Mouse (Mus musculus) lung, embryonic 15.5 days (tissue): ENCODE measurements around the gene 2310034C09Rik. TPM values are rescaled to one million over a fixed set of nuclear protein-coding genes. Genes with fewer than 3 reads are reported as not detected.
"Not testable (repeated sequence)": the region's sequence is repeated elsewhere in the genome, so short reads cannot be mapped to it uniquely, and the experiment has no call there.

Experiments
- ATAC-seq: fragments of 200-750 bp; cut with Nextera tagmentation; 2 replicates; pipeline ENCODE4 v1.8.0; 2017; ENCODE audit warnings: moderate number of reproducible peaks, borderline replicate concordance; ENCODE audit not compliant: low FRiP score, low TSS enrichment; ENCODE audit errors: extremely low read depth
- H3K27ac ChIP-seq: fragments of 300-500 bp; sonication (generic); 2 replicates; pipeline ENCODE4 v1.5.1; 2015; ENCODE audit warnings: moderate library complexity, mild to moderate bottlenecking, inconsistent platforms
- H3K27me3 ChIP-seq: fragments of 300-500 bp; sonication (generic); 2 replicates; pipeline ENCODE4 v1.6.1; 2015; ENCODE audit warnings: inconsistent platforms
- H3K36me3 ChIP-seq: fragments of 300-500 bp; sonication (generic); 2 replicates; pipeline ENCODE4 v1.6.1; 2015; ENCODE audit warnings: inconsistent platforms
- H3K4me1 ChIP-seq: fragments of 300-500 bp; sonication (generic); 2 replicates; pipeline ENCODE4 v1.6.1; 2015; ENCODE audit warnings: inconsistent platforms
- H3K4me2 ChIP-seq: fragments of 300-500 bp; sonication (generic); 2 replicates; pipeline ENCODE4 v1.6.1; 2015; ENCODE audit warnings: inconsistent platforms, mild to moderate bottlenecking, moderate library complexity
- H3K4me3 ChIP-seq: fragments of 300-500 bp; sonication (generic); 2 replicates; pipeline ENCODE4 v1.5.1; 2015; ENCODE audit warnings: mild to moderate bottlenecking, inconsistent platforms
- H3K9ac ChIP-seq: fragments of 300-500 bp; sonication (generic); 2 replicates; pipeline ENCODE4 v1.6.1; 2015; ENCODE audit warnings: inconsistent platforms
- H3K9me3 ChIP-seq: fragments of 300-500 bp; sonication (generic); 2 replicates; pipeline ENCODE4 v1.6.1; 2016; ENCODE audit warnings: inconsistent platforms
- WGBS: fragments of 180-500 bp; shearing (Covaris S2); methylation state at CpG from one replicate; pipeline ENCODE4 v1.1.7; 2015; 5-methylcytosine and 5-hydroxymethylcytosine counted together
- polyA plus RNA-seq: library from polyadenylated mRNA; unstranded; fragments of >200 nt; fragmentation: Nextera tagmentation; extraction: Ambion mirVana; gene quantifications from 2 replicates; pipeline ENCODE4 v1.2.1, GENCODE M21; 2015

2310034C09Rik gene
- not detected in 2 replicates for polyA plus RNA-seq

- not testable (repeated sequence) for H3K9ac ChIP-seq, H3K27ac ChIP-seq, ATAC-seq, H3K4me2 ChIP-seq, H3K4me1 ChIP-seq, H3K4me3 ChIP-seq, H3K36me3 ChIP-seq, H3K27me3 ChIP-seq, H3K9me3 ChIP-seq
- 77% methylated on average over 3 of the region's 3 CpGs for WGBS
These were observed at the start of gene 2310034C09Rik for GRCm38 (mm10) chr16:88758547-88758946. 2310034C09Rik (plus strand) TSS chr16:88758847.

- ATAC-seq = no peak
- H3K4me1 ChIP-seq = no peaks in the 10 kb centered on the region
- WGBS = 63% methylated on average over 4 of the region's 4 CpGs
These were observed 47.9 kb upstream of the 2310034C09Rik start for GRCm38 (mm10) chr16:88710757-88711156.

DNA sequence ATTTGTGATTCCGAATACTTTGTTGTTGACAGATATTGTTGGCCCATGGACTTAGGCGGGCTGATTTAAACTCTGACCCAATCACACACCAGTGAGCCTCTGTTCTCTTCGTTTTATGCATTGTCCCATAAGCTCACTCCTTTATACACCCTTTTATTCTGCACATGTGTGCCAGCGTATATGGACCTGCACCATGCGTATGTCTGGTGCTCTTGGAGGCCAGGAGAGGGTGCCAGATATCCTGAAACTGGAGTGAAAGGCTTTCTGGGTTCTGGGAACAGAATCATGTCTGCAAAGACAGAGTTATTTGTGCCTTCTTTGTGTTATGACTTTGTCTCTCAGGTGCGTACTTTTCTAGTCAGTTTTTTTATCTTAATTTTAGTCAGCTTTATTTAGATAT lies 47.4 kb upstream of the 2310034C09Rik start:
- 80% methylated on average over 6 of the region's 6 CpGs for WGBS
- Histone ChIP-seq H3K27ac (no peak overlapping the region), H3K9me3 (no peaks in the 10 kb centered on the region), H3K4me2 (no peak overlapping the region), H3K27me3 (no peaks in the 10 kb centered on the region), H3K9ac (no peak overlapping the region), H3K36me3 (no peaks in the 10 kb centered on the region), H3K4me1 (no peaks in the 10 kb centered on the region), H3K4me3 (no peak overlapping the region)
- ATAC-seq = no peak

More at GRCm38 (mm10) chr16:88710757-88711156, 47.9 kb upstream of the 2310034C09Rik start:
- Histone ChIP-seq H3K27me3 (no peaks in the 10 kb centered on the region), H3K27ac (no peak overlapping the region), H3K9me3 (no peaks in the 10 kb centered on the region), H3K36me3 (no peaks in the 10 kb centered on the region), H3K9ac (no peak overlapping the region), H3K4me3 (no peak overlapping the region), H3K4me2 (no peak overlapping the region)

- no peak overlapping the region for H3K27ac ChIP-seq
- no peak overlapping the region for H3K4me3 ChIP-seq
These were observed 42.1 kb upstream of the 2310034C09Rik start for GRCm38 (mm10) chr16:88716549-88716948.

DNA sequence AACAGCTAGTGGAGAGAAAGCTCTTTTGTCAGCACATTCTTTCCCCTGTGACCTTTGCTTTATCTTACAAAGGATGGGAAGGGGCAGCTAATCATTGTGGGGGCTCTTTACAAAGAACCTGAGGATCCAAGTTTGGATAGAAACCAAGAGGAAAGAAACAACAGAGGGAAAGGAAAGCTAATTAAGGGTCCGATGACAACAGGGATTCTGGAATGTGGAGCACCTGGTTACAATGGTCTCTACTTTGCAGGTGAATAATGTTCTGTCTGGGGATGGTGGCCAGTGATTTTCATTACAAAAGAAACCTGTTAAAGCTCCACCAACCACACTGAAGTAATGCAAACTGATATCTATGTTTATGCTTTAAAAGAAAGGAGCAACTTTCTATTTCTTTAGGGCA lies 38.6 kb upstream of the 2310034C09Rik start:
- WGBS = 41% methylated on average over 1 of the region's 1 CpGs
- no peaks in the 10 kb centered on the region for H3K9me3 ChIP-seq
- H3K27ac ChIP-seq = no peak overlapping the region
- no peaks in the 10 kb centered on the region for H3K4me1 ChIP-seq
- no peaks in the 10 kb centered on the region for H3K36me3 ChIP-seq
- no peaks in the 10 kb centered on the region for H3K27me3 ChIP-seq
- ATAC-seq = no peak
- H3K9ac ChIP-seq = no peak overlapping the region
- H3K4me3 ChIP-seq = no peak overlapping the region
- no peak overlapping the region for H3K4me2 ChIP-seq

More at GRCm38 (mm10) chr16:88716549-88716948, 42.1 kb upstream of the 2310034C09Rik start:
- Histone ChIP-seq H3K9ac (no peak overlapping the region), H3K36me3 (no peaks in the 10 kb centered on the region), H3K27me3 (no peaks in the 10 kb centered on the region), H3K4me1 (no peaks in the 10 kb centered on the region), H3K9me3 (no peaks in the 10 kb centered on the region), H3K4me2 (no peak overlapping the region)
- no peak for ATAC-seq

DNA sequence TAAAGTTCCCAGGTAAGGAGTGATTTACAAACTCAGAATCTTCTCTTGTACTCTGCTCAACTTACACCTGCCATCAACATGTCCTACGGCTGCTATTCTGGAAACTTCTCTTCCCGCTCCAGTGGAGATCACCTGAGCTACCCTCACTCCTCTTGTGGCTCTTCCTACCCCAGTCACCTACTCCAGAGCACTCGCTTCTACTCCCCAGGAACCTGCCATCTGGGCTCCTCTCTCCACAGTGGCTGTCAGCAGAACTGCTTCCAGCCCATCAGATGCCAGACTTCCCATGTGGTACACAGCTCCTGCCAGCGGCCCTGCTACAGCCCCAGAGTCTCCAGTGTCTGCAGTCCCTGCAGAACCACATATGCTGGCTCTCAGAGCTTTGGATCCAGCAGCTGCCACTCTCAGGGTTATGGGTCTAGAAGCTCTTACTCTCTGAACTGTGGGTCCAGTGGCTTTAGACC lies 29.8 kb upstream of the 2310034C09Rik start, which contains the start of gene Krtap13-1:
Gene Krtap13-1 (plus strand): TSS at position 51 of the 464 bp plus-strand sequence.
- no peaks in the 10 kb centered on the region for H3K36me3 ChIP-seq
- no peak within 1 kb of the TSS for H3K4me3 ChIP-seq
- H3K4me2 ChIP-seq = no peak within 1 kb of the TSS
- no peaks in the 10 kb centered on the region for H3K4me1 ChIP-seq
- H3K27ac ChIP-seq = no peak within 1 kb of the TSS
- no peak within 1 kb of the TSS for H3K9ac ChIP-seq
- ATAC-seq = no peak
- WGBS = 77% methylated on average over 4 of the region's 4 CpGs
- no peaks in the 10 kb centered on the region for H3K27me3 ChIP-seq
- H3K9me3 ChIP-seq = no peaks in the 10 kb centered on the region

DNA sequence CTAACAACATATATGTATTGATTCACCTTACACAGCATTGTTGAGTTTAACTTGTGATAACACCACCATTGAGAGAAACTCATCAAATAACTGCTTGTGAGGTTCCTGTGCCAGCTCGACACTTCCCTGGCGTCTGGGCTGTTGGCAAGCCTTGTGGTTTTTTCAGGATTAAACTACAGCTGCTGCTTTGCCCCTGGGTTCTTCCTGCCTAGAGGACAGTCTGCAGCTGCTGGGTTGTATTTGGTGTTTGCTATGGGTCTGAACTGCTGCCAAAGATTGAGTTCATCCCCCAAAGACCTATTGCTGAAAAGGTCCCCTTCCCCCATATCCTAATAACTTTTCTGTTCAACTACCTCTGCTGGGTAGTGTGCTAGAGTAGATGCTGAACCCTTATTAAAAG lies 23.3 kb upstream of the 2310034C09Rik start:
- H3K36me3 ChIP-seq = no peaks in the 10 kb centered on the region
- 37% methylated on average over 2 of the region's 2 CpGs for WGBS
- no peak overlapping the region for H3K4me2 ChIP-seq
- no peak overlapping the region for H3K4me3 ChIP-seq
- H3K27ac ChIP-seq = no peak overlapping the region
- H3K9ac ChIP-seq = no peak overlapping the region
- no peak for ATAC-seq
- no peaks in the 10 kb centered on the region for H3K9me3 ChIP-seq
- no peaks in the 10 kb centered on the region for H3K27me3 ChIP-seq
- no peaks in the 10 kb centered on the region for H3K4me1 ChIP-seq

DNA sequence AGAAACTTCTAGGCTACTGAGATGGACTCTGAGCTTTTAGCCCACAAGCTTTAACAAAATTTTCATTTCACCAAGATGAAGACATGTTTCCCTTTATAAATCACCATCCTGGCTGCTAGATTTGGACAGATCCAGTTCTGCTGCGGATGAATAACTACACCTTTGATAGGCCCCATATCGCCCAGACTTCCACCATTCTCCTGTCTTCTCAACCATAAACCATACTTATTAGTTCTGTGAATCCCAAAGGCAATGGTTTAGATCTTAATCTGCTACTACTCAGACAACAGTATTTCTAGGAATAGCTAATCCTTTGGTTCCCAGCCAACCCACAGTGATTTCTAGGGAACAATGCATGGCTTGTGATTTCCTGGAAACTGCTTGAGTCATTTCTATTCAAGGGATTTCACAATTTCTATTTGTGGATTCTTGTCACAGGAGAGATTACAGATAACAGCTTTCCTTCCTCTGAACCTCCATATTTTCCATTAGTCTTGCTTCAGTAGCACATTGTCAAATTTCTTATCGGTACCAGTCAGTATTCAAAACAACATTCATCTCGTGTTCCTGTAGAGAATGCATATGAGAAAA lies 13.8 kb upstream of the 2310034C09Rik start:
- Histone ChIP-seq H3K4me1 (no peaks in the 10 kb centered on the region), H3K4me2 (no peak overlapping the region), H3K27ac (no peak overlapping the region), H3K27me3 (no peaks in the 10 kb centered on the region), H3K4me3 (no peak overlapping the region), H3K9ac (no peak overlapping the region), H3K36me3 (no peaks in the 10 kb centered on the region), H3K9me3 (no peaks in the 10 kb centered on the region)
- 59% methylated on average over 4 of the region's 4 CpGs for WGBS
- ATAC-seq = no peak

- no peak for ATAC-seq
- no peaks in the 10 kb centered on the region for H3K36me3 ChIP-seq
- H3K4me2 ChIP-seq = no peak overlapping the region
- H3K27ac ChIP-seq = no peak overlapping the region
- 68% methylated on average over 4 of the region's 4 CpGs for WGBS
- no peaks in the 10 kb centered on the region for H3K4me1 ChIP-seq
- H3K4me3 ChIP-seq = no peak overlapping the region
- H3K9me3 ChIP-seq = no peaks in the 10 kb centered on the region
- H3K27me3 ChIP-seq = no peaks in the 10 kb centered on the region
- no peak overlapping the region for H3K9ac ChIP-seq
These were observed 10.7 kb upstream of the 2310034C09Rik start for GRCm38 (mm10) chr16:88747943-88748342.

DNA sequence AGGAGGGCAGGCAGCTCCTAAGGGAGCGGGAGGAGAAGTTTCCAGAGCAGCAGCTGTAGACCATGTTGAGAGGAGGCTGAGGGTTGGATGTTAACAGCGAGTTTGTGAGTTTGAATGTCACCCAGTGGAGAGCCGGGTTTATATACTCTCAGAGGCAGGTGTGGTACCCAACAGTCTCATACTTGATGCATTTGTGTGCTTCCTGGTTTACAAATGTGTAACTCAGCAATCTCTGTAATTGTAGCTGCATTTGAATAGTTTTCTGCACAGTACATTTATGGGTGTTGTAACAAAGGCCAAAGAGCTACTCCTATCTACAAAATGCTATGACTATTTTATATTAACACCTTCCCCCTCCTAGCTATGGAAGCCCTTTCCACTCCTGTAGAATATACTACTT lies 7.1 kb upstream of the 2310034C09Rik start, which contains the start of gene Krtap13:
Gene Krtap13 (minus strand): TSS at position 101 of the 400 bp plus-strand sequence.
- not testable (repeated sequence) for H3K36me3 ChIP-seq, H3K27me3 ChIP-seq, H3K4me2 ChIP-seq, H3K9ac ChIP-seq, ATAC-seq, H3K4me1 ChIP-seq, H3K9me3 ChIP-seq, H3K27ac ChIP-seq, H3K4me3 ChIP-seq
- WGBS = 86% methylated on average over 3 of the region's 3 CpGs

GRCm38 (mm10) chr16:88774106-88774505 lies 15.5 kb downstream of the 2310034C09Rik start, which contains the start of gene 2310057N15Rik:
2310057N15Rik (minus strand) TSS chr16:88774206.
- 87% methylated on average over 2 of the region's 2 CpGs for WGBS
- H3K9me3 ChIP-seq = no peaks in the 10 kb centered on the region
- no peak within 1 kb of the TSS for H3K4me2 ChIP-seq
- no peak within 1 kb of the TSS for H3K9ac ChIP-seq
- H3K27ac ChIP-seq = no peak within 1 kb of the TSS
- no peak for ATAC-seq
- H3K4me3 ChIP-seq = no peak within 1 kb of the TSS
- no peaks in the 10 kb centered on the region for H3K36me3 ChIP-seq
- no peaks in the 10 kb centered on the region for H3K4me1 ChIP-seq
- no peaks in the 10 kb centered on the region for H3K27me3 ChIP-seq

- Histone ChIP-seq H3K27ac (no peak within 1 kb of the TSS), H3K4me1 (no peaks in the 10 kb centered on the region), H3K27me3 (no peaks in the 10 kb centered on the region), H3K4me2 (no peak within 1 kb of the TSS), H3K9ac (no peak within 1 kb of the TSS), H3K9me3 (no peaks in the 10 kb centered on the region), H3K36me3 (no peaks in the 10 kb centered on the region), H3K4me3 (no peak within 1 kb of the TSS)
- no peak for ATAC-seq
- WGBS = 82% methylated on average over 6 of the region's 6 CpGs
These were observed 18.9 kb downstream of the 2310034C09Rik start, which contains the start of gene Gm5965 for GRCm38 (mm10) chr16:88777596-88777995. Gm5965 (plus strand) TSS chr16:88777896.
